Mouse (Mus musculus): Measurements from ENCODE around the gene Mov10l1.

The Mov10l1 gene

DNA sequence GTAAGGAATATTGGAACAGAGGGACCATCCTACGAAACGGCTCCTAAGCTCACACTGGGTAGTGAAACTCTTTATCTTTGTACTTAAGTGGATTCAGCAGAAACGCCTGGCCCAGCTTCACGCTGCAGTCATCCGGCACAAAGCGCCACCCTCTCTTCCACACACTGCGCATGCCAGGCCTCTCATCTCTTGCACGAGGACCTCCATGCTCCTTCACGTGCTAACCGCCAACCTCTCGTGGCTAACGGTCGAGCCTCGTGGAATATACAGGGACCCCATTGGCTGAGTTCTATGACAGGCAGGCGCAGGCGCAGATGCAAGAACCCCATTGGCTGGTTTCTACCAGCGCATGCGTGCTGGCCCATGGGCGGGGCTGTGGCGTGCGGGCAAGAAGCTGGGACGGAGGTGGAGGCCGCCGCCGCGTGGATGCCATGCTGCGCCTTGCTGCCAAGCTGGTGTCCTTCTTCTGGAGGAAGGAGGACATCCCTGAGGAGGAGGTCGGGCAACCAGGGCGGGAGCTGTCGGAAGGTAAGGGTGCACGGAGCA lies at the start of gene Mov10l1:
Gene Mov10l1, plus strand, starts transcription at position 376 of the 546 bp plus-strand sequence.
- DNase-seq (ENCODE audit: low read depth, low spot score) = peak; percentile 82

DNA sequence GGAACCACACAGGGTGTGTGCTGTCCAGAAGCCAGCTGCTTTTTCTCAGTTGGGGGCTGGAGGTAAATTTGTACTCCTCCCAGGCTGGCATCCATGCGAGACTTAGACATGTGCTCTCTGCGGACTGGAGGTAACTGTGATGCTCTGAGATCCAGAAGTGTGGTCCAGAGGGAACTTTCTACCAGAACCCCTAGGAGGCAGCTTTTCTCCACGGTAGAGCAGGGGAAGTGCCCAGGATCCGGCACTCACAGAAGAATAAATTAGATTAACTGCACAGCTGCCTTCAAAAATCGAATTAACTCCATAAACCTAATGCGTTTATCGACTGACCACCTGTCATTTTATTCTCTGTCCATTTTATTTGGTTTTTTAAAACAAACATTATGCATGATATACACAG lies 48.6 kb upstream of the Mov10l1 start:
- no peak for DNase-seq (ENCODE audit: low read depth, low spot score)

DNA sequence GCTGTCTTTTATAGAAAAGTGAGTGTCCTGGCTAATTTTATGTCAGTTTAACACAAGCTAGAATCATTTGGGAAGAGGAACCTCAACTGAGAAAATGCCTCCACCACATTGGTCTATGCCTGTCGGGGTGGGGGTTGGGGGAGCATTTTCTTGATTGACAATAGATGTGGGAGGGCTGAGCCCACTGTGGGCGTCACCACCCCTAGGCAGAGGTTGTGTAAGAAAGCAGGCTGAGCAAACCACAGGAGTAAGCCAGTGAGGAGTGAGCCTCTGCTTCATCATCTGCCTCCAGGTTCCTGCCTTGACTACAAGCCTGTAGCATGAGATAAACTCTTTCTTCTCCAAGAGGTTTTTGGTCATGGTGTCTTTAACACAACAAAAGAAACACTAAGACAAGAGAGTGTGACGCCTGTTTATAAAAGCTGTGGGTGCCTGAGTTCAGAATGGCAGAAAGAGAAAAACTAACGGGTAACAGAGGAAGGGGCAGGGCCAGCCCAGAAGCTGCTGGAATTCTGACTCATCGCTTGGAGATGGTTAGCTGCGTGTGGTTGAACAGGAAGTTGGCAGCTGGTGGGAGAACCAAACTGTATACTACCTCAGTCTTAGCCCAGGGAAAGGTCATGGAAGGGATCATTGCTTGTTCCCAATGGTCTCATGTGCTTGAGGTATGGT lies 46.0 kb upstream of the Mov10l1 start:
- DNase-seq (ENCODE audit: low read depth, low spot score) = no peak

DNA sequence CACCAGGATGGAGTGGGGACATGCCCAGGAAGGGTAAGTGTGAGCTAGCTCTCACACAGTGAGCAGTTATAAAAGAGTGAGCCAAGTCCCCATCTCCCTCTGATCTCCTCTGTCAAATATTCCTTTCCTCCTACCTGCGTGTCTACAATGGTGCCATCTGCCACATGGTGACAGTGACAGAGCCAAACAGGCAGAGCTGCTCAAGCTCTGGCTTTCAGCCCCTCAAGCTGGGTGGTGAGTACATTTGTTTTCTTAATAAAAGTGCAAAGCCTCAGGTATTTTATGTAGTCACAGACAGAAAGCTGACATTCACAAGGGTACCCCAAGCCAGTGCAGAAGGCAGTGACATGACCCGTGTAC lies 45.4 kb upstream of the Mov10l1 start:
- no peak for DNase-seq (ENCODE audit: low read depth, low spot score)

DNA sequence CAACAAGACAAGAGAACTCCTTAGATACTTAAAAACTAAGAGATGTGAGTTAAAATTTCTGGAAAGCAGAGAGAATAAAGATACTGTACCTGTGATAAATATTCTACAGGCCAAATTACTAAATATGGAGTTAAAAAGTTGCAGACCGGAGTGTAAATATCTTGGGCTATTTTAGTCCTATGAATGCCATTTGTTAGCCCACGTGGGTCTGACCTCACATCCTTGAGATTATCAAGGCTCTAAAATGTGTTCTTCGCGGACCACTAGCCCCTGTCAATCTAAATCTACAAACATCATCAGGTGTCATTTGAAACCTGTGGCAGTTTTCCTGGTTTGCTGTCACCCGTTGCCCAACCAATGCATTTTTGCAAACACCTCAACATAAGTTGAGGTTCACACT lies 39.9 kb upstream of the Mov10l1 start:
- no peak for DNase-seq (ENCODE audit: low read depth, low spot score)

DNA sequence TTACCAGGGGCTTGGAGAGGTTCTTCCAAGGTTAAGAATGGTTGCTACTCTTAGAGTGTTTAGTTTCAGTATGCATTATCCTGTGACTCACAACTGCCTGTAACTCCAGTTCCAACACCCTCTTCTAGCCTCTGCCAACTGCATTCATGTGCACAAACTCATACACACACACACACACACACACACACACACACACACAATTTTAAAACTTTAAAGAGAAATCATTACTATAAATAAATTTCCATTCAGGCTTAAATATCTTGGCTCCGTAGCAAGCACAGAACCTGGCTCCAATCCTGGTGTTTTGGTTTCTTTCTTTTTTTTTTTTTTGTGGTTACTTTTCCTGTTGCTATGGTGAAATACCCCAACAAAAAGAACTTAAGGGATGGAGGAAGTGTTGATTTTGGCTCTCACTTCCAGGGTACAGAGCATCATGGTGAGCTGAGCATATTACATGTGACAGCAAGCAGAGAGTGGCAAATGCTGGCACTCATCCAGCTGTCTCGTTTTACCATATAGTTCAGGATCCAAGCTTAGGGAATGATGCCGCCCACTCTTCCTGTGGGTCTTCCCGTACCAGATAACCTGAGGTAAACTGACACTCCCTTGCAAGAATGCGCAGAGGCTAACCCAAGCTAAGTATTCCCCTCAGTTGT lies 38.7 kb upstream of the Mov10l1 start:
- DNase-seq (ENCODE audit: low read depth, low spot score) = no peak

DNA sequence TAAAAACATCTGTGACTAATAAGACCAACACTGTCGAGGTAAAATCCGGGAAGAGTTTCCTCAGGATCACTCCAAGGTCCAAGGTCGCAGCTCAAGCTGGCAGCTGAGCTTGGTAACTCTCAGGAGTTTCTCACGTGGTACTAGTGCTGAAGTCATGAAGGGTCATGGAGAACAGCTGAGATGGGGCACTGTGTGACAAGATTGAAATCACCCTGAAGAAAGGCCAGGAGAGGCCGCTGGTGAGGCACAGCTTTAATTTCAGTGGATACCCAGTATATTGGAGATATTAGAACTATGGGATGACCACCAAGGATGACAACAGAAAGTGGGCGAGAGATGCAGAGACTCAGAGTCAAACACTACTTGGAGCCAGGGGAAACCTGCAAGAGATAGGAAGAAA lies 35.9 kb upstream of the Mov10l1 start:
- DNase-seq (ENCODE audit: low read depth, low spot score) = no peak

DNA sequence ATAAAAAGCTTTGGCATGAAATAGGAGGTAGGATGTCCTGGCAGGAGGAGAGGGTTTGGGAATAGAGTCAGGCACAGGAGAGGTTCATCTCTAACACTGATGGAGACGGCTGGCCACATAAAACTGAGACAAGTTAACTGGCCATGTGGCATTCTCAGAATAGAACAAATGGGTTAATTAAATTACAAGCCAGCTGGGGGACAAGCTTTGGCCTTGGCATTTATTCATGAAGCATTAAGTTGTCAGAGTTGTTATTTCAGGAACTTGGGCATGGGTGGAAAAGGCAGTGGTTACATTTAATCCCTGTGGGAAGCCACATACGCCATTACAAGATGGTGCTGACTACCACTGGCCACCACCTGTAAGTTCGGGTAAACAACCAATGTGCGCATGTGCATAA lies 31.5 kb upstream of the Mov10l1 start:
- no peak for DNase-seq (ENCODE audit: low read depth, low spot score)

DNA sequence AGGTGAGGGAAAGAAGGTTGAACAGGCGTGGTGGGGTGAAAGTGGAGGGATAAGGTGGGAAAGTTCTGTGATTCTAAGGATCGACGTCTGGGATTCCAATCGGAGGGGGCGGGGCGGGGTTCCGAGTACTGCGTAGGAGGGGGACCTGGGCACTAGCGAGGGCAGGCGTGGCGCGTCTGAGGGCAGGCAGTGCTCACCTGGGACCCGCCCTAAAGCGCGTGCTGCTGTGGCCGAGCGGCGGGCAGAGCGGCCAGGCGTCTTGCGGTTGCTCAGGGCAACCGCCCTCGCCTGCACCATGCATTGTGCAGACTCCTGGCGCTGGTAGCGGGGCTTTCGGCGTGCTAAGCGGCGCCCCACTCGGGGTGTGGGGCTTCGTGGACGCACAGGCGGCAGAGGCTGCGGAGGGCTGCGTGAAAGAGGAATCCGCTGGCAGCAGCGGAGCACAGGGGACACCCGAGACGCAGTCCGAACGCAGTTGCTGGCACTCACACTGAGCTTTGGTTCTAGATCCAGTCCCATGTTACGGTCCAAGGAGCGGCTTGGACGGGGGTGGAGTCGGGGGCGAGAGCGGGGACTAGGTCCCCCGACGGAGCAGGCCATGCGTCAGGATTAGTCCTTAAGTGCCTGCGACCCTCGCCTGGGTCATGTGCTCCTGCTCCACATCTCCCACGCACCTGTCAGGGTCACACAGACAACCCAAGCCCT lies 28.2 kb upstream of the Mov10l1 start, which contains the start of gene Ttll8:
Gene Ttll8, minus strand, starts transcription at position 51 of the 705 bp plus-strand sequence.
- no peak for DNase-seq (ENCODE audit: low read depth, low spot score)

DNA sequence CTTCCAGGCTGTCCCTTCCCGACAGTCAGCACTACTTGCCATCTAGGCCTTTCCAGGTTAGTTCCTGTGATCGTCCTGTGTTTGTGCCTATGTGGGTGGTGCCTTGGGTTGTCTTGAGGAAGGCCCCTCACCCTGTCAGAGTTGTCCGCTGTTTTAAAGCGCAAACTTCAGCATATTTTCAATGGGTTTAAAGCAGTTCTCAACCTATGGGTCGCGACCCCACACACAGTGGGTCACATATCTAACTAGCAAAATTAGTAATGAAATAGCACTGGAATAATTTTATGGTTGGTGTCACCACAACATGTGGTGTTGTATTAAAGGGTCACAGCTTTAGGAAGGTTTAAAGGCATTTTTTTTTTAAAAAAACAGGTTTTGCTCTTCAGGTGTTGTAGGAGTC lies 27.4 kb upstream of the Mov10l1 start:
- DNase-seq (ENCODE audit: low read depth, low spot score) = no peak

DNA sequence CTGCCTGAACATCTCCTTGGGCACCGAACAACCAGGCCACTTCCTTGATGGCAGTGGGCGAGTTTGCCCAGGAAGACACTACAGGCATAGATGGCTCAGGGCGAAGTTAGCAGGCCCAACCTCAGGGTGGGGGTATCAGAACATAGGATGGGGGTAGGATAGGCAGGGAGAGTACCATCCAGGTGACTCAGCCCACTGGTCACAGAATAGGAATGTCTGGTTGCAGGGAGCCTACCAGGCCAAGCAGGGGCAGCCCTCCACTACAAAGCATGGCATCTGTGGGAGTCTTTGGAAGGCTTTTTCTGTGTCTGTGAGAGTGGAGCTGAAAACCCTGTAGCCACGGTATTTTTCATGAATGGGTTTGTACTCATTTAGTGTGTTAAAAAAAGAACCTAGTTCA lies 25.2 kb upstream of the Mov10l1 start:
- DNase-seq (ENCODE audit: low read depth, low spot score) = no peak

DNA sequence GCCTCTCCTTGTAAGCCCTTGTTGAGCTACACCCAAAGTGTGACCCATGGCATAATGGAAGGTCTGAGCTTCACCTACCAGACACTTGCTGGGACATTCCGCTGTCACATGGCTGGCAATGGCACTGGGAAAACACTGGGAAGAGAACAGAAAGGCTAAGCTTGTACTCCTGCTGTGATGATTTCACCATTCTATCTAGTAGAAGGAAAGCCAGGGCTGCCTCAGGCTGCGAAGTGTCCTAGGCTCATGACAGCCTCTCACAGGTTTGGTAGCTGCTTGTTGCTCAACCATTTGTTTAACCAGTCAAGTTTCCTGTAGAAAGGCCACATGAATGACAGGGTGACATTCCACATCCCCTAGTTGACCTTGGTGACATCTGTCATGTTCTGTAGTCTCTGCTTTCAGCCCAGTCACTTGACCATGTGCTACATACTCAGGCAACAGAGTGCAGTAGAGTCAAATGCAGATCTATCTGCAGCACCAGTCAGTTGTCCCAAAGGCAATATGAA lies 18.6 kb upstream of the Mov10l1 start:
- no peak for DNase-seq (ENCODE audit: low read depth, low spot score)

DNA sequence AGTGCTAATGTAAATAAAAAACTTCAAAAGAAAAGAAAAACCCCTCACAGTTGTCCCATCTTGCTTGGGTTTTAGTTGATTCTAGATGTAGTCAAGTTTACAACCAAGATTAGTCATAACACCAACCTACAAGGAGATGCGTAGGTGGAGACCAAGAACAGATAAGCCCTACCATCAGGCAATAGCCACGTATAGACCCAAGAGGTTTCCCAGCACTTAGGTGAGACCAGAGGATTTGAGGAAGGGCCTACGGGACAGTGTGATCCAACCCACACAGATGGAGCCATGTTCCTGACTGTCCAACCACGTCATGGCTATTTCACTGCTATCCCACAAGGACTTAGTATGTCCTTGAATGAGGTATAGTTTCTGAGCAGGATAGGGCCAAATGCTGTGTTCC lies 10.4 kb upstream of the Mov10l1 start:
- DNase-seq (ENCODE audit: low read depth, low spot score) = no peak

DNA sequence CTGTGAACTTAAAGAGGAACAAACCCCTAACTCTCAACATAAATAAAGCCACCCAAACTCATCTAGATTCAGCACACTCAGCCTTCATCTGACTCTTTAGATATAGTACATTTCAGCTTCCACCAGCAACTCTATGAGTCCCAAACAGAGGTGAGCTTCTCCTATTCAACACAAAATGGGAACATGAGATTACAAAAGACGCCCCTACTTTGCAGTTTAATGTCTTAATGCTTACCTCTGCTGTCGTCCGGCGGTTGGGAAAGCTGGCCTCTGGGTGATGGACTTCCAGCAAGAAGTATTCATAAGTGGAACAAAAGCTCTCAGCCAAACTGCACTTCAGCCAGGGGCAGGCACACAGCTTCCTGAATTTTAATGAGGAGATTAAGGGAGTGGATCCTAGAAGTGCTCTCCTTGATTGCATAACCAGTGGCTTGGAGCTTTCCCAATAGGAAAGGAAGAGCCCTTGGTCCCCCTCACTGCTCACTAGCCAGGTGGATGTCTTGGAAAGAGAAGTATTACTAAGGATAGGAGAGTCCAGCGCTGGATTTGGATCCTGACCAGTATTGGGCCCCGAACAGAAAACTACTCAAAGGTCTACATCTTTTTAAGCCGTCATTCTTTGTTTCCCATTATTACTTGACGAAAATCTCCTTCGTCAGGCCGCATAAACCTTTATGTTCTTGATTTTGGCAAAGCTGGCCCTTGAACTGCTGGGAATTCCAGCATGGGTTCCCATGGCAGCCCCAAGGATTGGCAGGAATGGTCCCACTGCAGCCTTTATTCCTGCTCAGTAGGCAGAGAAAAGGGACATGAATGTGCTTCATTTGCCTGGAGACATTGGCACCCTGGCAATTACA lies 4.2 kb upstream of the Mov10l1 start, which contains the start of gene Mlc1:
Gene Mlc1, minus strand, starts transcription at position 727 of the 857 bp plus-strand sequence.
- no peak for DNase-seq (ENCODE audit: low read depth, low spot score)

DNA sequence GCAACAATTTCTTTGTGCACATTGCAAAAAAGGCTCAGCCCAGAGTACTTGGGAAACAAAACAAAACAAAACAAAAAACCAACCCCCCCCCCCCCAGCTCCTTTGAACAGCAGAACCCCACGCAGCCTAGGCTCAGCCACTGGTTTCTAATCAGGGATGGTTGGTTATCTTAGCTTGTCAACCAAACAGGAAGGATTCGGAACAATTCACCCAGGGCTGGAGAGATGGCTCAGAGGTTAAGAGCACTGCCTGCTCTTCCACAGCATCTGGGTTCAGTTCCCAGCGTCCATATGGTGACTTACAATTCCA lies 3.6 kb upstream of the Mov10l1 start:
- no peak for DNase-seq (ENCODE audit: low read depth, low spot score)

DNA sequence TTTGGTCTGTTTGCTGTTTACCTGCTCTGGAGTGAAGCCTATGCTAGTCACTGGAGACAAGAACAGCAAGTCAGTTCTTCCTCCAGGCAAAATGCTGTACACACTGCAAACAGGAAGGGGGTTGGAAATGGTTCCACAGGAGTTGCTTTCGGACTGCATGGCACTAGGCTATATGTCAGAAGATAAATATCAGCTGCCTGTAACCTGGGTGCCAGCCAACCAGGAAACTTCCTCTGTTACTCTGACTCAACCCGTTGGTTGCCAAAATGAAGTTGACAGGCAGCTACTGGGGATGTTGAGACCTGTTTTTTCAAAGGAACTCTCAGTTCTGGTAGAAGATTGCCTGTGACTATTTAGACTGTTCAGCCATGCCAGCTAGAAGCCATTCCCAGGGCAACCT lies 6.5 kb downstream of the Mov10l1 start:
- DNase-seq (ENCODE audit: low read depth, low spot score) = no peak

DNA sequence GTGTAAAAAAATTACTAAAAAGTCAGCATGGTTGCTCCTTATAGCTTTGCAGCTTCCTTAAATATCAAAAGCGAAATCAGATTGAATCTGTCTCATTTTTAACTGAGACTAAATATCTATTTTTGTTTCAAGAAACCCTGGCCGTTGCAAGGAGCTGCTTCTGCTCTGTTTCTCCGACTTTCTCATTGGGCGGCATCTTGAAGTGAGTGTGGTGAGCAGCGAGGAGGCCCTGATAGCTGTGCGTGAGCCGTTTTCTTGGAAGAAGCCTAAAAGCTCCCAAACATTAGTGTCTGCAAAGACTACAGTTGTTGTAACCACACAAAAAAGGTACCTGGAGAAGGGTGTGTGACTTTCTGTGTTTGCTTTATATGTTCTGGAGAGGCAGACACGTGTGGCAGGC lies 15.9 kb downstream of the Mov10l1 start:
- DNase-seq (ENCODE audit: low read depth, low spot score) = no peak

DNA sequence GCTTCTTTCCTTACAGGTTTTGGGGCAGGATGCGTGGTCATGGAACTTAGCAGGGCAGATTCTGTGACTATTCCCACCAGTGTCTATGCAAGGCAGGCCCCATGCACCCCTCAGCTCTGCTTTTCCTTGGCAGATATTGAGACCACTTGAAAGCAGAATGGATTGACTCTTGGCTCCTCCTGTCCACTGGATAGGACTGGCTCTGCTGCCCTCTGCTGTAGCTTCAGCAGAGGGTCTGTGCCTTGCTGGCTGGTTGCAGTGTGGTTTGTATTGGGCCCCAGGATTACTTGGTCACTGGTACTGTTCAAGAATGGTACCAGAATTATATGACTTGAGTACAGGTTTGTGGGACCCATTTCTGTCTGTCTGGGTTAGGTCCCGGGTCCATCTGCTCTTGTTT lies 16.4 kb downstream of the Mov10l1 start:
- DNase-seq (ENCODE audit: low read depth, low spot score) = no peak

DNA sequence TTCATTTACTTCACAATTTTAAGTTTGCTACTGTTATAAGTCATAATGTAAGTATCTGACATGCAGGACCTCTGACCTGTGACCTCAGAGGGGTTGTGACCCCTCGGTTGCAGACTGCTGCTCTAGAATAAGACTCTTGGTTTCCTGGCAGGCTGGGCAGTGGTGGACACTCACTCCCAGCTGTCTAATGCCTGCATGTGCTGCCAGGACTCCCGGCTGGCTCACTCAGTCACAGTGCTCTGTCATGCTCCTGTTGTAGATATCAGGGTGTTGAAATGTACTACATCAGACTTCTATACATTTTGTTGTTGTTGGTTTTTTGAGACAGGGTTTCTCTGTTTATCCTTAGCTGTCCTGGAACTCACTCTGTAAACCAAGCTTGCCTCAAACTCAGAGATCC lies 17.7 kb downstream of the Mov10l1 start:
- no peak for DNase-seq (ENCODE audit: low read depth, low spot score)

DNA sequence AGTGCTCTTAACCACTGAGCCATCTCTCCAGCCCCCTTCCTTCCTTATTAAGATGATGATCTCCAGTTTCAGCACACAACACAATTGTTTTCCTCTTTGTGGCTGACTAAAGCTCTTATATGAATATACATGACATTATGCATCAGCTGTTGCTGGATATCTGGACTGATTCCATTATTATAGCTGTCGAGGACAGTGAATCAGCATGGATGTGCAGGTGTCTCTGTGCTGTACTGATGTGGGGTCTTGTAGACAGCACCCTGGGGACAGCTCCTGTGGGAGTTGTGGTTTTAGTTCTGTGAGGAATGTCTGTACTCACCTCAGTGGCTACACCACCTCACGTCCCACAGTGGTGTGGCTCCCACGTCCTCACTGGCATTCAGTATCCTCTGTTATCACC lies 18.5 kb downstream of the Mov10l1 start:
- no peak for DNase-seq (ENCODE audit: low read depth, low spot score)

DNA sequence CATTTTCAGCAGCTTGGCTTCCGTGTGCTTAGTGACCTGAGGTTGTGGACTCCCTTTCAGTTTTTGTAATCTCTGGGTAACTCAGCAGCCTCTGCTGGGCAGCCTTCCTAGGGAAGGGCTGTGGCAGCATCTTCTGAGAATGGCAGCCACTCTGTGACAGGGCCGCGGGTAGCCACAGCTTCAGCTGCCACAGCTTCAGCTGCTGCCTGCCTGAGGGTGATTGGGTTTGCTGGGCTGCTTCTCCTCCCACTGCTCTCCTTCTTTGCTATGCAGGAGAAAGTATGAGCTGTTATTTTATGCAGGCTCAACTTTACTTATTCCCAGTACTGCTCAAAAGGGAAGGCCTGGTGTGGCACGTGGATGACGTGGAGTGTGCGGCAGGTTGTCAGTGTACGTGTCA lies 24.3 kb downstream of the Mov10l1 start:
- DNase-seq (ENCODE audit: low read depth, low spot score) = no peak

DNA sequence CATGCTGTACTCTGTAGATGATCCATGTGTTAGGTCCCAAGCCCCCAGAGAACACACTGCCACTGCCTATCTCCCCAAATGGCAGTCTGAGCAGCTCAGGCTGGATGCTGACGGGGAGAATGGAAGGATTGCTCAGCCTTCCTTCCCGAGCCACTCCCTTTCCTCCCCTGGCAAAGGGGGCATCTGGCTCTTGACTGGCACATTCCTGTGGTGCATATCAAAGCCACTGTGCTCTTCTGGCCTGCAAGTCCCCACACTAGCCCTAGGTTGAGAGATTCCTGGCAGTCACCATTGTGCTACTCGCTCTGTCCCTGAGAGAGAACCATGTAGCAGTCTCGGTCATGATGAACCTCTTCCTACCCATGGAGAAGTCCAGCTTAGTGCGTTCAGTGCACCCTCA lies 25.1 kb downstream of the Mov10l1 start:
- DNase-seq (ENCODE audit: low read depth, low spot score) = no peak
